In genomic region chr6:28420865-28421264, GRCm38 (mm10) we compare ENCODE assay signal across 8 mouse cellular contexts. TPM values are rescaled to one million over a fixed set of nuclear protein-coding genes. Genes with fewer than 3 reads are reported as not detected.
DNase-seq lines count a peak whose midpoint lies in the region; ATAC-seq and TF ChIP-seq lines count a peak whose summit lies in the region.

No protein-coding gene starts in this region.

- no peaks in the 10 kb centered on the region for H3K9me3 ChIP-seq in limb, embryonic 15.5 days
- no peaks in the 10 kb centered on the region for H3K9me3 ChIP-seq in stomach, embryonic 15.5 days

- no peak for TF ChIP-seq POLR2A in cerebellum, adult 2 months (IDR thresholded peaks at IDR 0.05; ENCODE audit: borderline replicate concordance, insufficient read depth, low read length)

- no peak for ATAC-seq in limb, embryonic 15.5 days (ENCODE audit: insufficient number of reproducible peaks, low FRiP score, low TSS enrichment, low read depth)
- no peak for ATAC-seq in stomach, embryonic 15.5 days (ENCODE audit: insufficient read depth, low FRiP score, low read depth)

- peak overlapping the region; percentile 78 for H3K4me3 ChIP-seq in cerebellum, adult 2 months (replicated peaks; ENCODE audit: insufficient read depth, low read depth, low read length)
- peak overlapping the region; percentile 76 for H3K4me3 ChIP-seq in limb, embryonic 15.5 days
- H3K4me3 ChIP-seq in stomach, embryonic 15.5 days (replicated peaks) = peak overlapping the region; percentile 81

- DNase-seq in cerebellum, adult 2 months = peak in 1 of 2 experiments; percentile 21
- DNase-seq in cerebellum, postnatal 4 days (ENCODE audit: low spot score in 2 of 2) = no peak
- DNase-seq in retina, postnatal 1 day = peak; percentile 10
- DNase-seq in retina, embryonic 14.5 days (ENCODE audit: low spot score) = no peak
- DNase-seq in urinary bladder, postnatal 14 days (ENCODE audit: low spot score) = no peak
- no peak for DNase-seq in frontal cortex, postnatal 10 days (ENCODE audit: low spot score in 2 of 2)

- WGBS in cerebellum, adult 2 months = 15% methylated on average over 13 of the region's 13 CpGs
- 20% methylated on average over 13 of the region's 13 CpGs for WGBS in limb, embryonic 15.5 days
- 14% methylated on average over 13 of the region's 13 CpGs for WGBS in stomach, embryonic 15.5 days

- TF ChIP-seq CTCF in cerebellum, adult 2 months (IDR thresholded peaks at IDR 0.05; ENCODE audit: borderline replicate concordance, insufficient read depth, low read depth, low read length) = no peak

- peak overlapping the region; percentile 53 for H3K9ac ChIP-seq in limb, embryonic 15.5 days
- H3K9ac ChIP-seq in stomach, embryonic 15.5 days = peak overlapping the region; percentile 72; the same call in 1 of the 2 replicates

- H3K36me3 ChIP-seq in limb, embryonic 15.5 days = peaks cover 31% of the 10 kb centered on the region
- H3K36me3 ChIP-seq in stomach, embryonic 15.5 days = peaks cover 19% of the 10 kb centered on the region

- peak overlapping the region; percentile 87 for H3K4me2 ChIP-seq in limb, embryonic 15.5 days
- peak overlapping the region; percentile 79 for H3K4me2 ChIP-seq in stomach, embryonic 15.5 days

- H3K4me1 ChIP-seq in cerebellum, adult 2 months (ENCODE audit: control insufficient read depth, insufficient read depth, low read length) = peaks cover 27% of the 10 kb centered on the region
- H3K4me1 ChIP-seq in limb, embryonic 15.5 days = peaks cover 45% of the 10 kb centered on the region
- peaks cover 22% of the 10 kb centered on the region for H3K4me1 ChIP-seq in stomach, embryonic 15.5 days

- H3K27me3 ChIP-seq in cerebellum, adult 2 months (ENCODE audit: control insufficient read depth, insufficient read depth, low read length) = no peaks in the 10 kb centered on the region
- no peaks in the 10 kb centered on the region for H3K27me3 ChIP-seq in limb, embryonic 15.5 days
- H3K27me3 ChIP-seq in stomach, embryonic 15.5 days (replicated peaks) = no peaks in the 10 kb centered on the region

- no peak overlapping the region for H3K27ac ChIP-seq in cerebellum, adult 2 months (ENCODE audit: insufficient read depth, low read length)
- peak overlapping the region; percentile 65 for H3K27ac ChIP-seq in limb, embryonic 15.5 days
- peak overlapping the region; percentile 79 for H3K27ac ChIP-seq in stomach, embryonic 15.5 days

RNA-seq across cellular contexts. Expression of gene Arf5, which starts 2.5 kb away (rescaled TPM):
- polyA plus RNA-seq in cerebellum, adult 2 months (2012; rRNA removed) = 344 and 372 TPM in 2 replicates
- polyA plus RNA-seq in limb, embryonic 15.5 days (2015; fragmentation: Nextera tagmentation; extraction: Ambion mirVana) = 395 and 420 TPM in 2 replicates
- polyA plus RNA-seq in stomach, embryonic 15.5 days (2015; fragmentation: Nextera tagmentation; extraction: Ambion mirVana) = 296 and 340 TPM in 2 replicates

RNA-seq across cellular contexts. Expression of gene Fscn3, which starts 6.7 kb away (rescaled TPM):
- polyA plus RNA-seq in cerebellum, adult 2 months (2012; rRNA removed) = 0.08 and 0.11 TPM in 2 replicates
- polyA plus RNA-seq in limb, embryonic 15.5 days (2015; fragmentation: Nextera tagmentation; extraction: Ambion mirVana) = not detected in 2 replicates
- not detected in 2 replicates for polyA plus RNA-seq in stomach, embryonic 15.5 days (2015; fragmentation: Nextera tagmentation; extraction: Ambion mirVana)

RNA-seq across cellular contexts. Expression of gene Gcc1, which starts 7.3 kb away (rescaled TPM):
- polyA plus RNA-seq in cerebellum, adult 2 months (2012; rRNA removed) = 12.4 and 13.0 TPM in 2 replicates
- polyA plus RNA-seq in limb, embryonic 15.5 days (2015; fragmentation: Nextera tagmentation; extraction: Ambion mirVana) = 10.6 and 11.9 TPM in 2 replicates
- polyA plus RNA-seq in stomach, embryonic 15.5 days (2015; fragmentation: Nextera tagmentation; extraction: Ambion mirVana) = 9.7 and 9.9 TPM in 2 replicates

RNA-seq across cellular contexts. Expression of gene Zfp800, which starts 23.1 kb away (rescaled TPM):
- 7.7 and 10.6 TPM in 2 replicates for polyA plus RNA-seq in cerebellum, adult 2 months (2012; rRNA removed)
- polyA plus RNA-seq in limb, embryonic 15.5 days (2015; fragmentation: Nextera tagmentation; extraction: Ambion mirVana) = 15.1 and 17.1 TPM in 2 replicates
- polyA plus RNA-seq in stomach, embryonic 15.5 days (2015; fragmentation: Nextera tagmentation; extraction: Ambion mirVana) = 22.6 and 27.6 TPM in 2 replicates

RNA-seq across cellular contexts. Expression of gene Pax4, which starts 28.3 kb away (rescaled TPM):
- not detected in 2 replicates for polyA plus RNA-seq in cerebellum, adult 2 months (2012; rRNA removed)
- polyA plus RNA-seq in limb, embryonic 15.5 days (2015; fragmentation: Nextera tagmentation; extraction: Ambion mirVana) = not detected in 2 replicates
- polyA plus RNA-seq in stomach, embryonic 15.5 days (2015; fragmentation: Nextera tagmentation; extraction: Ambion mirVana) = 1.6 and 2.5 TPM in 2 replicates
